Mouse (Mus musculus): ENCODE results near the gene S100a1. TPM values are rescaled to one million over a fixed set of nuclear protein-coding genes. Genes with fewer than 3 reads are reported as not detected.
A peak's percentile ranks its signal among the peaks of the same experiment; 100 is the strongest.

The S100a1 gene
- total RNA-seq, 1 experiment = 2.3 TPM

DNA sequence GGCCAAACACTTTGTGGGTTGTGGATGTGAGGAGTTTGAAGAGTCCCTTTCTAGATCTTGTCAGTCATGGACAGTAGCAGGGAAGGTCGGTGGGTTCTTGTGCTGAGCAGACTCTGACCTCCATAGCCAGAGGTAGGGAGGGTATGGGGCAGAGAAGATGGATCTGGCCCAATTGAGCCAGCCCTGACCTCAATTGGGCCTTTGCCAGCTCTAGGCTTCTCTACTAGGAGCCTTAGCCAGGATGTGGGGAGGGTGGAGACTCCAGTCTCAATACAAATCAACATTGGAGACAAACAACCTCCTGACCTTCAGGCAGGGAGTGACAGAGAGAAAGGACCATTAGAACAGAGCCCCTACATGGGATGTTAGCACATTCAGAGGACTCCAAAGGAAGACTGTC lies 1.1 kb upstream of the S100a1 start:
- no peak for DNase-seq (ENCODE audit: low read depth, low spot score)
- no peak overlapping the region; the same call in 1 of the 2 replicates for H3K27ac ChIP-seq (ENCODE audit: insufficient read depth, low read depth, low read length, poor library complexity, severe bottlenecking)
- no peaks in the 10 kb centered on the region for H3K9me3 ChIP-seq (ENCODE audit: control insufficient read depth, insufficient read depth, low read depth, low read length)
- H3K36me3 ChIP-seq (ENCODE audit: control insufficient read depth, insufficient read depth, low read length, poor library complexity, severe bottlenecking) = no peaks in the 10 kb centered on the region; the same call in 1 of the 2 replicates
- TF ChIP-seq MAFK (IDR thresholded peaks at IDR 0.05; ENCODE audit: insufficient read depth, low read depth, low read length) = no peak
- TF ChIP-seq CHD2 (IDR thresholded peaks at IDR 0.05; ENCODE audit: low read depth, low read length) = no peak
- TF ChIP-seq ZNF384 (IDR thresholded peaks at IDR 0.05; ENCODE audit: low read depth, low read length) = no peak
- no peak for TF ChIP-seq HCFC1 (IDR thresholded peaks at IDR 0.05; ENCODE audit: borderline replicate concordance, insufficient read depth, low read length)
- H3K4me3 ChIP-seq (ENCODE audit: insufficient read depth in 1 of 2, low read depth in 1 of 2, low read length in 2 of 2, poor library complexity in 1 of 2, severe bottlenecking in 1 of 2) = peak overlapping the region; percentile 8 to 44; a peak in 1 of 4 replicates
- H3K4me1 ChIP-seq (ENCODE audit: control insufficient read depth in 2 of 2, insufficient read depth in 2 of 2, low read length in 2 of 2, poor library complexity in 1 of 2) = peaks cover 0 to 25% of the 10 kb centered on the region in 2 experiments; a peak in 2 of 4 replicates
- no peak overlapping the region for H3K9ac ChIP-seq (ENCODE audit: insufficient read depth, low read depth, low read length, poor library complexity, severe bottlenecking)
- in situ Hi-C loops (cut with MboI; ENCODE audit: low sequenced_read_pairs in 2 of 2, unreplicated experiment in 2 of 2) = no loop called here

DNA sequence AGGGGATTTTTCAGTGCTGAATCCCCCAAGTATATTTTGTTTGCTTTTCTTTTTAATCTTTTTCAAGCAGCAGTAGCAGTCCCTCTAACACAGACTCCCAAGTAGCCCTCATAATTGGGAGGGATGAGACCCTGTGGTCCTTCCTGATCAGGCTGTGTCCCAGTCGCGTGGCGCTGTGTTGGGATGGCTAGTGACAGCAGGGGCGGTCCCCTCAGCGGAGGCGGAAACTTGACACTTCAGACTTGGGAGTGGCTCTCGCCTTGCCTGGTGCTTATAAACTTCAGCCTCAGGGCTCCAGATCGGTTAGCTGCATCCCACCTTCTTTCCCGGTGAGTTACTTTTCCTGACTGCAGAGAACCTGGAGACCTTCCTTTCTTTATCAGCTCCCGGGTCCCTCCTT lies 499 bp upstream of the S100a1 start:
- in situ Hi-C loops (cut with MboI; ENCODE audit: low sequenced_read_pairs in 2 of 2, unreplicated experiment in 2 of 2) = no loop called here
- no peak for DNase-seq (ENCODE audit: low read depth, low spot score)
- no peak overlapping the region for H3K9ac ChIP-seq (ENCODE audit: insufficient read depth, low read depth, low read length, poor library complexity, severe bottlenecking)
- peaks cover 2 to 25% of the 10 kb centered on the region in 2 experiments; a peak in 2 of 4 replicates for H3K4me1 ChIP-seq (ENCODE audit: control insufficient read depth in 2 of 2, insufficient read depth in 2 of 2, low read length in 2 of 2, poor library complexity in 1 of 2)
- H3K27ac ChIP-seq (ENCODE audit: insufficient read depth, low read depth, low read length, poor library complexity, severe bottlenecking) = no peak overlapping the region
- H3K9me3 ChIP-seq (ENCODE audit: control insufficient read depth, insufficient read depth, low read depth, low read length) = no peaks in the 10 kb centered on the region
- H3K4me3 ChIP-seq (ENCODE audit: insufficient read depth in 1 of 2, low read depth in 1 of 2, low read length in 2 of 2, poor library complexity in 1 of 2, severe bottlenecking in 1 of 2) = peak overlapping the region; percentile 39 to 44
- TF ChIP-seq ZNF384 (IDR thresholded peaks at IDR 0.05; ENCODE audit: low read depth, low read length) (no peak), HCFC1 (IDR thresholded peaks at IDR 0.05; ENCODE audit: borderline replicate concordance, insufficient read depth, low read length) (no peak), MAFK (IDR thresholded peaks at IDR 0.05; ENCODE audit: insufficient read depth, low read depth, low read length) (no peak), CHD2 (IDR thresholded peaks at IDR 0.05; ENCODE audit: low read depth, low read length) (no peak), ZC3H11A (IDR thresholded peaks at IDR 0.05; ENCODE audit: borderline replicate concordance, low read depth, low read length) (no peak)
- no peaks in the 10 kb centered on the region; the same call in 1 of the 2 replicates for H3K36me3 ChIP-seq (ENCODE audit: control insufficient read depth, insufficient read depth, low read length, poor library complexity, severe bottlenecking)

DNA sequence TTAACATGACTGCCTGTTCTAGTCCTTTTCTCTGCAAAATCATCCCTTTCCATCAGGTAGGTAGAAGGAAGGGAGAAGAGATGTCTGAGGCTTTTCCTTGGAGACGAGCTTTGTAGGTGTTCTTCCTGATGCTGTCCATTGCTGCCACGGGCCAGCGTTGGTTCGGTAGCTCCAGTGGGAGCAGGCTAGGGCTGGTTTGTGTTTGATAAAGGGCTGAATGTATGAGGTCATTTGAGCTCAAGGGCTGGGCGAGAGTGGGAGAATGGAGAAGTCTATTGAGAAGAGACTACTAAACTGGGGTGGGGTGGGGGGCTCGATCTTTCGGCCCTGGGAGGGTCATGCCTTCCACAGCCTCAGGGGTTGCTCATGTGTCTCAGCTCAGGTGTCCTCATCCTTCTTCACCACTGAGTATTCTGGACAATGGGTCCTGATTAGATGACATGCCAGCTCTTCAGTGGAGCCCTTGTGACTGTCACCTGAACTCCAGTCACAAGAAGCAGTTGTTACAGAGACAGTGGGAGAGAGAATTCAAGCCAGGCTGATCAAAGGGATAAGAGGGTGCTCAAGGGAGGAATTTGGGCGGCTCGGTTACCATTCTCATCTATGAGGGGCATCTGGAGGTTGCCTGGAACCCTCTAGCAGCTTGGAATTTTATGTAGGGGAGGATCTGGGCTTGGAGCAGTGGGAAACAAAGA lies 1.1 kb downstream of the S100a1 start:
- TF ChIP-seq MAFK (IDR thresholded peaks at IDR 0.05; ENCODE audit: insufficient read depth, low read depth, low read length) = no peak
- no peak for TF ChIP-seq ZC3H11A (IDR thresholded peaks at IDR 0.05; ENCODE audit: borderline replicate concordance, low read depth, low read length)
- TF ChIP-seq CHD2 (IDR thresholded peaks at IDR 0.05; ENCODE audit: low read depth, low read length) = no peak
- no peak for TF ChIP-seq ZNF384 (IDR thresholded peaks at IDR 0.05; ENCODE audit: low read depth, low read length)
- TF ChIP-seq HCFC1 (IDR thresholded peaks at IDR 0.05; ENCODE audit: borderline replicate concordance, insufficient read depth, low read length) = no peak
- no peaks in the 10 kb centered on the region; the same call in 1 of the 2 replicates for H3K36me3 ChIP-seq (ENCODE audit: control insufficient read depth, insufficient read depth, low read length, poor library complexity, severe bottlenecking)
- in situ Hi-C loops (cut with MboI; ENCODE audit: low sequenced_read_pairs in 2 of 2, unreplicated experiment in 2 of 2) = no loop called here
- no peak overlapping the region for H3K4me3 ChIP-seq (ENCODE audit: insufficient read depth in 1 of 2, low read depth in 1 of 2, low read length in 2 of 2, poor library complexity in 1 of 2, severe bottlenecking in 1 of 2)
- no peak overlapping the region for H3K9ac ChIP-seq (ENCODE audit: insufficient read depth, low read depth, low read length, poor library complexity, severe bottlenecking)
- no peaks in the 10 kb centered on the region for H3K9me3 ChIP-seq (ENCODE audit: control insufficient read depth, insufficient read depth, low read depth, low read length)
- no peak for DNase-seq (ENCODE audit: low read depth, low spot score)
- H3K27ac ChIP-seq (ENCODE audit: insufficient read depth, low read depth, low read length, poor library complexity, severe bottlenecking) = no peak overlapping the region
- H3K4me1 ChIP-seq (ENCODE audit: control insufficient read depth in 2 of 2, insufficient read depth in 2 of 2, low read length in 2 of 2, poor library complexity in 1 of 2) = peaks cover 2 to 25% of the 10 kb centered on the region in 2 experiments; a peak in 2 of 4 replicates

DNA sequence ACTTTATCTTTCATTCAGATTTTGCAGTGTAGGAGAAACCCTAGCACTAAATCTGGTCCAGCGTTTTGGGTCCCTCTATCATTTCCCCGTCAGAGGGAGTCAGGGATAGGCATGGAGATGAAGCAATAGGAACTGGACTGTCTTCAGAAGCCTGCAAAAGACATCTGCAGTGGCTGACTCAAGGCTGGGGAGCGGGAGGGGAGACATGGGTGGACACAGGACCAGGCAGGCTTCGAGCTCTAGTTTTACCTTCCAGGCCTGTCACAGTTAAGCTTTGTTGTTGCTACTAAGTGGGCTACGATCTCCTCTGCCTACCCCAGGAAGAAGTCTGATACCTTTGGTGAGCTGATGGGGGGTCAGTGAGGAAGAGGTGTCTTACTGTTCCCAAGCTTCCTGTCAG lies 1.9 kb downstream of the S100a1 start:
- peaks cover 4% of the 10 kb centered on the region for H3K36me3 ChIP-seq (ENCODE audit: control insufficient read depth, insufficient read depth, low read length, poor library complexity, severe bottlenecking)
- TF ChIP-seq MAFK (IDR thresholded peaks at IDR 0.05; ENCODE audit: insufficient read depth, low read depth, low read length) (no peak), HCFC1 (IDR thresholded peaks at IDR 0.05; ENCODE audit: borderline replicate concordance, insufficient read depth, low read length) (no peak), ZC3H11A (IDR thresholded peaks at IDR 0.05; ENCODE audit: borderline replicate concordance, low read depth, low read length) (no peak), CHD2 (IDR thresholded peaks at IDR 0.05; ENCODE audit: low read depth, low read length) (no peak), ZNF384 (IDR thresholded peaks at IDR 0.05; ENCODE audit: low read depth, low read length) (no peak)
- H3K9ac ChIP-seq (ENCODE audit: insufficient read depth, low read depth, low read length, poor library complexity, severe bottlenecking) = no peak overlapping the region
- no peaks in the 10 kb centered on the region for H3K9me3 ChIP-seq (ENCODE audit: control insufficient read depth, insufficient read depth, low read depth, low read length)
- DNase-seq (ENCODE audit: low read depth, low spot score) = no peak
- in situ Hi-C loops (cut with MboI; ENCODE audit: low sequenced_read_pairs in 2 of 2, unreplicated experiment in 2 of 2) = no loop called here
- peaks cover 2 to 26% of the 10 kb centered on the region in 2 experiments; a peak in 2 of 4 replicates for H3K4me1 ChIP-seq (ENCODE audit: control insufficient read depth in 2 of 2, insufficient read depth in 2 of 2, low read length in 2 of 2, poor library complexity in 1 of 2)
- H3K27ac ChIP-seq (ENCODE audit: insufficient read depth, low read depth, low read length, poor library complexity, severe bottlenecking) = no peak overlapping the region
- H3K4me3 ChIP-seq (ENCODE audit: insufficient read depth in 1 of 2, low read depth in 1 of 2, low read length in 2 of 2, poor library complexity in 1 of 2, severe bottlenecking in 1 of 2) = no peak overlapping the region

Measured in ES-E14 (cell line).